Mouse (Mus musculus): Measurements from ENCODE around the gene Rgl2. TPM values are rescaled to one million over a fixed set of nuclear protein-coding genes. Genes with fewer than 3 reads are reported as not detected.
"Not testable (repeated sequence)": the region's sequence is repeated elsewhere in the genome, so short reads cannot be mapped to it uniquely, and the experiment has no call there.

Rgl2 gene
- polyA plus RNA-seq, 1 experiment from 2014 or later, result 44.2 TPM

GRCm38 (mm10) chr17:33900281-33900988 lies 28.9 kb upstream of the Rgl2 start:
- 55% methylated on average over 7 of the region's 7 CpGs for WGBS
- peaks cover 8% of the 10 kb centered on the region for H3K4me1 ChIP-seq
- H3K27me3 ChIP-seq (ENCODE audit: insufficient read depth, poor library complexity, severe bottlenecking), result no peaks in the 10 kb centered on the region
- H3K9me3 ChIP-seq, result no peaks in the 10 kb centered on the region
- DNase-seq (ENCODE audit: low spot score), result no peak
- peak overlapping the region; percentile 59; the same call in 1 of the 2 replicates for H3K27ac ChIP-seq
- H3K4me3 ChIP-seq, result no peak overlapping the region
- no peaks in the 10 kb centered on the region for H3K36me3 ChIP-seq

GRCm38 (mm10) chr17:33900989-33901314 lies 28.4 kb upstream of the Rgl2 start:
- WGBS, result 82% methylated on average over 4 of the region's 4 CpGs
- H3K4me1 ChIP-seq, result peaks cover 8% of the 10 kb centered on the region
- no peak overlapping the region for H3K27ac ChIP-seq
- H3K27me3 ChIP-seq (ENCODE audit: insufficient read depth, poor library complexity, severe bottlenecking), result no peaks in the 10 kb centered on the region
- no peaks in the 10 kb centered on the region for H3K9me3 ChIP-seq
- H3K4me3 ChIP-seq, result no peak overlapping the region
- H3K36me3 ChIP-seq, result no peaks in the 10 kb centered on the region
- no peak for DNase-seq (ENCODE audit: low spot score)

GRCm38 (mm10) chr17:33901653-33902052 lies 27.7 kb upstream of the Rgl2 start:
- H3K4me3 ChIP-seq, result no peak overlapping the region
- H3K9me3 ChIP-seq, result no peaks in the 10 kb centered on the region
- H3K36me3 ChIP-seq, result no peaks in the 10 kb centered on the region
- DNase-seq (ENCODE audit: low spot score), result no peak
- H3K27me3 ChIP-seq (ENCODE audit: insufficient read depth, poor library complexity, severe bottlenecking), result no peaks in the 10 kb centered on the region
- H3K27ac ChIP-seq, result no peak overlapping the region
- 53% methylated on average over 4 of the region's 4 CpGs for WGBS
- H3K4me1 ChIP-seq, result peaks cover 8% of the 10 kb centered on the region

- Histone ChIP-seq H3K4me3 (no peak overlapping the region), H3K27ac (no peak overlapping the region), H3K4me1 (peaks cover 8% of the 10 kb centered on the region), H3K27me3 (ENCODE audit: insufficient read depth, poor library complexity, severe bottlenecking) (no peaks in the 10 kb centered on the region), H3K36me3 (no peaks in the 10 kb centered on the region), H3K9me3 (no peaks in the 10 kb centered on the region)
- 66% methylated on average over 4 of the region's 4 CpGs for whole genome bisulfite sequencing
- DNase-seq (ENCODE audit: low spot score), result no peak
Measured at GRCm38 (mm10) chr17:33902079-33902478, 27.3 kb upstream of the Rgl2 start.

GRCm38 (mm10) chr17:33902491-33902890 lies 26.9 kb upstream of the Rgl2 start:
- H3K4me3 ChIP-seq, result no peak overlapping the region
- DNase-seq (ENCODE audit: low spot score), result no peak
- no peak overlapping the region for H3K27ac ChIP-seq
- H3K27me3 ChIP-seq (ENCODE audit: insufficient read depth, poor library complexity, severe bottlenecking), result no peaks in the 10 kb centered on the region
- H3K9me3 ChIP-seq, result no peaks in the 10 kb centered on the region
- WGBS, result 82% methylated on average over 7 of the region's 7 CpGs
- peaks cover 8% of the 10 kb centered on the region for H3K4me1 ChIP-seq
- no peaks in the 10 kb centered on the region for H3K36me3 ChIP-seq

- not testable (repeated sequence) for H3K36me3 ChIP-seq; H3K4me3 ChIP-seq; H3K9me3 ChIP-seq; H3K27me3 ChIP-seq (ENCODE audit: insufficient read depth, poor library complexity, severe bottlenecking); H3K27ac ChIP-seq; DNase-seq (ENCODE audit: low spot score)
- 75% methylated on average over 6 of the region's 6 CpGs for WGBS
- peaks cover 19% of the 10 kb centered on the region for H3K4me1 ChIP-seq
Measured at GRCm38 (mm10) chr17:33903911-33904651, 25.3 kb upstream of the Rgl2 start.

GRCm38 (mm10) chr17:33904835-33905234 lies 24.5 kb upstream of the Rgl2 start, which contains the start of gene Platr17:
TSS of gene Platr17 (plus strand) at chr17:33905135.
- not testable (repeated sequence) for H3K27ac ChIP-seq; H3K36me3 ChIP-seq; H3K4me3 ChIP-seq; H3K9me3 ChIP-seq; H3K27me3 ChIP-seq (ENCODE audit: insufficient read depth, poor library complexity, severe bottlenecking); DNase-seq (ENCODE audit: low spot score)
- 28% methylated on average over 4 of the region's 4 CpGs for WGBS
- H3K4me1 ChIP-seq, result peaks cover 19% of the 10 kb centered on the region

GRCm38 (mm10) chr17:33908331-33909076 lies 20.8 kb upstream of the Rgl2 start:
- peak; percentile 85 for DNase-seq (ENCODE audit: low spot score)
- H3K4me3 ChIP-seq, result peak overlapping the region; percentile 90
- no peaks in the 10 kb centered on the region for H3K27me3 ChIP-seq (ENCODE audit: insufficient read depth, poor library complexity, severe bottlenecking)
- peaks cover 28% of the 10 kb centered on the region for H3K4me1 ChIP-seq
- WGBS, result under 1% methylated on average over 43 of the region's 44 CpGs
- peak overlapping the region; percentile 91 for H3K27ac ChIP-seq
- peaks cover 31% of the 10 kb centered on the region for H3K36me3 ChIP-seq
- no peaks in the 10 kb centered on the region for H3K9me3 ChIP-seq

- peak within 1 kb of the TSS; percentile 90 for H3K4me3 ChIP-seq
- H3K27me3 ChIP-seq (ENCODE audit: insufficient read depth, poor library complexity, severe bottlenecking), result no peaks in the 10 kb centered on the region
- no peaks in the 10 kb centered on the region for H3K9me3 ChIP-seq
- H3K36me3 ChIP-seq, result peaks cover 38% of the 10 kb centered on the region
- peaks cover 32% of the 10 kb centered on the region for H3K4me1 ChIP-seq
- peak; percentile 99 for DNase-seq (ENCODE audit: low spot score)
- H3K27ac ChIP-seq, result peak within 1 kb of the TSS; percentile 91
- WGBS, result 1% methylated on average over 68 of the region's 68 CpGs
Measured at GRCm38 (mm10) chr17:33909077-33909868, 20.1 kb upstream of the Rgl2 start, which contains the start of gene Daxx. TSS of gene Daxx (plus strand) at chr17:33909414.

GRCm38 (mm10) chr17:33909869-33910250 lies 19.5 kb upstream of the Rgl2 start:
- peaks cover 44% of the 10 kb centered on the region for H3K36me3 ChIP-seq
- no peaks in the 10 kb centered on the region for H3K27me3 ChIP-seq (ENCODE audit: insufficient read depth, poor library complexity, severe bottlenecking)
- H3K4me3 ChIP-seq, result peak overlapping the region; percentile 90
- no peaks in the 10 kb centered on the region for H3K9me3 ChIP-seq
- H3K4me1 ChIP-seq, result peaks cover 33% of the 10 kb centered on the region
- H3K27ac ChIP-seq, result peak overlapping the region; percentile 91
- WGBS, result under 1% methylated on average over 14 of the region's 14 CpGs
- DNase-seq (ENCODE audit: low spot score), result no peak

GRCm38 (mm10) chr17:33910346-33911051 lies 18.8 kb upstream of the Rgl2 start:
- Histone ChIP-seq H3K4me3 (peak overlapping the region; percentile 90), H3K4me1 (peaks cover 38% of the 10 kb centered on the region), H3K9me3 (no peaks in the 10 kb centered on the region), H3K27ac (peak overlapping the region; percentile 91), H3K36me3 (peaks cover 49% of the 10 kb centered on the region), H3K27me3 (ENCODE audit: insufficient read depth, poor library complexity, severe bottlenecking) (no peaks in the 10 kb centered on the region)
- peak; percentile 55 for DNase-seq (ENCODE audit: low spot score)
- 53% methylated on average over 11 of the region's 11 CpGs for WGBS

All from heart, embryonic 10.5 days (tissue).